Mouse (Mus musculus): ENCODE results near the gene Sox5.

Gene Sox5

GRCm38 (mm10) chr6:144387539-144388255, 394.1 kb downstream of the Sox5 start:
- no peak for DNase-seq

GRCm38 (mm10) chr6:144380641-144381040, 401.1 kb downstream of the Sox5 start:
- no peak for DNase-seq

DNA sequence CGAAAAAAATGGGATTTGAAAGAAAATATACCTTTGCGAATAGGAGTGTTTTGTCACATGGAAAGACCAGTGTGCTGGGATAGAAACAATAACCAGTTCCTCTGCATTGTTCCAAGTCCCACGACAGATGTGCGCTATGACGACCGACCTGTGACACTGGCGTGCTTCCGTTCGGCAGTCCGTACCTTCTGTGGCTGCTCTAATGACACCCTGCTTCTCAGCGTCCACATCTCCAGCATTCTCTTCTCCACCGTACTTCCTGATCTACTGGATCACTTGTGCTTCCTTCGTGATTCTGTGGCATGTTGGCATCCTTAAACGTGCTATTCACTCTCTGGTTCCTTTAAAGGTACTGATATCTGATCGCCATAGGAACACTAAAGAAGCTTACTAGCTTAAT, 401.6 kb downstream of the Sox5 start:
- DNase-seq: no peak

GRCm38 (mm10) chr6:144374810-144375209, 407.0 kb downstream of the Sox5 start:
- DNase-seq: no peak

DNA sequence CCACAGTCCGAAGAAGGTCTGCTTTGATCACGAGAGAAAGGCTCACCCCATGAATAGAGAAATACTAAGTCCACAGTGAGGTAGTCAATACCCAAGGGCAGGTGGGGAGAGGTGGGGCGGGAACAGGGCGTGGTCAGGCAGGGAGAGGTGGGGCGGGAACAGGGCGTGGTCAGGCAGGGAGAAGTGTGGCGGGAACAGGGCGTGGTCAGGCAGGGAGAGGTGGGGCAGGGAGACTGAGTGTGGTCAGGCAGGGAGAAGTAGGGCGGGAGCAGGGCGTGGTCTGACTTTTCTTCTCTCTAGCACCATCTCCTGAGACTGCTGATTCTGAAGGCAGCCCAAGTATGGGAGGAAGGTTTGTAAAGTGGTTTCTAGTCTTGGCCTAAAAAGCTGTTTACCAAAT, 411.1 kb downstream of the Sox5 start:
- no peak for DNase-seq

- no peak for DNase-seq
Measured at GRCm38 (mm10) chr6:144367626-144368077, 414.1 kb downstream of the Sox5 start.

- DNase-seq: no peak
Measured at GRCm38 (mm10) chr6:144361267-144362038, 420.3 kb downstream of the Sox5 start.

DNA sequence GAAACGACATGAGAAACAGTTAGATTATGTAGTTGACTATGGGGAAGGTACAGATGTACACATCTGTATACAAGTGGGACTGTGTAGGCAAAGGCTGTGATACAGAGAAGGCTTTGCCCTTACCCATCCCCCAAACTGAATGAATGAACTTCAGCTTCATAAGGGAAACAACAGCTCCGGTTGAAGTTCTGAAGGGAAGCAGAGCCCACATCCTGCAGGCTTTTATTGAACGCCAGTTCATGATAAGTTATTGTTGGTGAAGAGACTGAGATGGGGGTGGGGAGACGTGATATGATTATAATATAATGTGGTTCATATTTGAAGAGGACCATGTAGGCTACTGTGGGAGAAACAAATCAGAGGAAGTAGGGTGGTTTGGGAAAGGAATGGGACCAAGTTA, 424.7 kb downstream of the Sox5 start:
- no peak for DNase-seq

DNA sequence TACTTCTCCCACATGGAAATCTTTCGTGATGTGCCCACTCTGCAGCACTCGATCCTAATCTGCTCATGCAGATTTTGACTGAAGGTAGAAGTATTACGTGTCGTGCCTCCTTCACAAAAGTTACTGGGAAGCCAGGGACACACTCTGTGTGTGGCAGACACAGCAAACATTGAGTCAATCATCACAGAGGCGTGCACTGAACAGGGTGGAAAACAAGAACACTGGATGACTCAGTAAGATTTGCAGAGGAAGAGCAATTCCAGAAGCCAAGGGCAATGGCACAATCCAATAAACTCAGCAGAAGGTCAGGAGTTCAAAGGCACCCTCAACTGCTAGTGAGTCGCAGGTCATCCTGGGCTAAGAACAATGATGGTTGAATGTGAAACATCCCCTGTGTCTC, 430.7 kb downstream of the Sox5 start:
- no peak for DNase-seq

DNA sequence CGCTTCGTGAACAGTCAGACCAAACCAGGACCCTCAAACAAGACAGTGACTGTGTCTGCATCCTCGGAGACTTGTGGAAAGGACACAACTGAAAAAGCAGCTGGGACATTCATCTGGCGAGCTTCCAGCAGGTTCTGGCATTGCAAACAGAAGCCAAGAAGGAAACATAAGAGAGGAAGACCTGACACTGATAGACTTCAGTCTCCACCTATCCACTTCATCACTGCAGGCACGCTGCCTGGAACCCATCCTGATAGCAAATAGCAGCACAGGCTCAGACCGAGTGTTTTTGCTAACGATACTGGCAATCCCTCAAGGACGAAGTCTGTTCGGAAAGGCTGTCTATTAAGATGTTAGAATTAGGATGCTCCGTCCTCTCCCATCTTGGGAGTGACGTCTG, 438.4 kb downstream of the Sox5 start:
- no peak for DNase-seq

DNA sequence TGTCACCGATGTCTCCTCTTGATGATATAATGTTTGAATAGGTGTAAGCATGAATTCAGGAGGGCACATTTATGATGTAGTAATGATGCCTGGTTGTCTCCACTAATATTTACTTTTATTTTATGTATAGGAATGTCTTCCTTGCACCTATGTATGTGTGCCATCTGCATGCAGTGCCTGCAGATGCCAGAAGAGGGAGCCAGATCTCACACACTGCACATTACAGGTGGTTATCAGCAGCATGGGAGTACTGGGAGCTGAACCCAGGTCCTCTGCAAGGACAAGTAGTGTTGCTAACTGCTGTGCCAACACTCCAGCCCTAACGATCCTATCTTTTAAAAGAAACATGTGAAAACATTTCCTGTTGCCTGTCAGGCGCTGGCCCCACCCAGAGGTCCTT, 442.2 kb downstream of the Sox5 start:
- no peak for DNase-seq

DNA sequence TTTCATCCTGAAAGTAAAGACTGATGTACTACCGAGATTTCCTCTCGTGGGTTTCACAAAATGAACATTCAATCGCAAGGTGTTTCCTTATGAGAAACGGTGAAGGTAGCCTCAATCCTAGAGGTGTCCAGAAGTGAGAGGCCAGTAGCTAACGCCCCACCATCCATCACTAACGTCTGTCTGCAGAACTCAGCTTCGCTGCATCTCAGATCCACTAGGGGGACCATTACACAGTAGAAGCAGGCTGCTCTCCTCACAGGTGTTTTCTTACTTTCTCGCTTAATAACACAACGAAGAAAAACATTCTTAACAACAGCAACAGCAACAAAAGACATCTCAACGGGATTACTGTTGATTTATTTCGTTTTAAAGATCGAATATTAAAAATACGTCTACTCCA, 442.8 kb downstream of the Sox5 start:
- no peak for DNase-seq

DNA sequence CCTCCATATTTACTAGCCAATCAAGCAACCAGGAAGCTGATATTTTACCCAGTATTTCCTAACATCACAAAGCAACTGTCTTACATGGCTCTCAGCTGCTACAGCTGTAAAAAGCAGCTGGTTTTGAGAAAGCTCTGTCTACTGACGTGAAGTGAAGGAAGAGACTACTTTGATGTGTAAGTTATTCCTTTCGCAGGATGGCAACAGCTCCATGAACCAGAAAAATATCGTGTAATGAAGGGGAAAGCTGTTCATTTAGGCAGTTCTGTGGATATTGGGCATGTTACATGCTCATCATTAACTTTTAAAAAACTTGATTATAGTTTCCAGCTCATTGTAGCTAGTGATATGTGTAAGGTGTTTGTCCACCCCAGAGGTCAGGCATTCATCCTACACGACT, 443.6 kb downstream of the Sox5 start:
- no peak for DNase-seq

- no peak for DNase-seq
Measured at GRCm38 (mm10) chr6:144337436-144337969, 444.3 kb downstream of the Sox5 start.

- no peak for DNase-seq
Measured at GRCm38 (mm10) chr6:144336789-144337188, 445.0 kb downstream of the Sox5 start.

GRCm38 (mm10) chr6:144333146-144333545, 448.6 kb downstream of the Sox5 start:
- no peak for DNase-seq

GRCm38 (mm10) chr6:144332027-144332426, 449.8 kb downstream of the Sox5 start:
- DNase-seq: no peak

- DNase-seq: no peak
Measured at GRCm38 (mm10) chr6:144329311-144329930, 452.4 kb downstream of the Sox5 start.

DNA sequence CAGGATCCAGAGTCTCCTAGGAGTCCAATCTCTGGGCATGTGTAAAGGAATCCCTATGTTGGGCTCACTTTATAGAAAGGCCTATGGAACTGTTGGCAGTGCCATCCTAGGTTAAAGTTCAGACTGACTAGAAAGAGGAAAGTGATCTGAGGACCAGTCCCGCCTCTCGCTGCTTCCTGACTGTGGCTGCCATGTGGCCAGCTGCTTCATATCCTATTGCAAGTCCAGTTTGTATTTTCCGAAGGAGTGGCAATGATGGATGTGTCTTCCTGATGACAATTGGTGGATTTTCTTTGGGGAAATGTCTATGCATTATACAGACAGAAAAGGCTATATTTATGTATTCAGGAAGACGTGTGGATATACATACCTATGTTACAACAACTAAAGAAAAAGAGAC, 453.0 kb downstream of the Sox5 start:
- no peak for DNase-seq

GRCm38 (mm10) chr6:144326817-144327216, 455.0 kb downstream of the Sox5 start:
- DNase-seq: no peak

- DNase-seq: no peak
Measured at GRCm38 (mm10) chr6:144323372-144323771, 458.4 kb downstream of the Sox5 start.

DNA sequence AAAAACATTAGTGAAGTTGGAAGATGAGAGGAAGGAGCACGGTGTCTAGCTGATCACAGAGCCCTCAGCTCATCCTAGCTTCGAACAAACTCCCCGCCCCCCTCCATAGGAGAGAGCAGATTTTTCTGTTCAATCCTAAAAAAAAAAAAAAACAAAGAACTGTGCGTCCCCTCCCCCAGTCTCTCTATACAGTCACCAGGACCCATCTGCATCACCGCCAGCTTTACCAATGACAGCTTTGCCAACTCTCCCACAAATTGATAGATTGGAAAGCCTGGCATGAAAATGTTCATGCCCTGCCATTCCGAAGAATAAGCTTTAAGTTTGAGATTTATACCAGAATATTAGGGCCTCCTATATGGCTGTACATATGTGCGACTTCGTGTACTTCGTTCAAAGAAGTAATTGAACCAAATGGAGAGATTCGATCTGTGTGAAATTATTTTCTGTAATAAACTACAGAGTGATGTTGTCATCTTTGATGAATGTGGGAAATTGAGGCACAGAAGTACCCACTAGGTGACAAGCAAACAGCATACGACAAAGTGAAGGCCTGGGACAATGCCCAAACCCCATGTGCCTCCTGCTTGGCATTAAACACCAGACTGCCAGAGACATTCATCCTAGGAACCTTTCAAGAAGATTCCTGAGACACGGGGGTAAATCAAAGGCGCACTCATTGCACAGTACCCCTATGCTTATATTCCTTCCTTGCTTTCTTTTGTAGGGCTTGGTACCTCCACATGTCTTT, 459.3 kb downstream of the Sox5 start:
- no peak for DNase-seq

DNA sequence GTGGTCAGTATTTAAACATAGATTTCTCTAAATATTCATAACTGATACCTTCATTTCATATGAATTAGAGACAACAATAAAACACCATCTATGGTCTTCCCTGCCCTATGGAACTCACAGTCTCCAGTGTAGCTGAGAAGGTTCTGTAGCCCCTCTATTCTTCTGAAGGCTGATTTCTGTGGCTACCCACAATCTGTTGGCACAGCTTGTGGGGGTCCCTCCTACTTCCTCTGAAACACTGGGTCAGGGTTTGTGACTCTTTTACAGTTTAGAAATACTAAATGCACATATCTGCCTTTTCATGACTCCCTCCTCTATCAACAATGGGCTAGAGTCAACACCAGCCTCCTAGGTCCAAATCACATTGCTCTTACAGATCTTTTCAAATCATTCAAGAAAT, 461.4 kb downstream of the Sox5 start:
- no peak for DNase-seq

Data from B cell, adult 2 months (primary cell).